Mouse (Mus musculus) embryonic facial prominence, embryonic 10.5 days (tissue): ENCODE results near the gene Zswim1. TPM values are rescaled to one million over a fixed set of nuclear protein-coding genes. Genes with fewer than 3 reads are reported as not detected.

Experiments
- polyA plus RNA-seq: library from polyadenylated mRNA; unstranded; fragments of >200 nt; fragmentation: Nextera tagmentation; extraction: Ambion mirVana; gene quantifications from 2 replicates; pipeline ENCODE4 v1.2.1, GENCODE M21; 2016

Zswim1 gene
- polyA plus RNA-seq, 1 experiment from 2014 or later, result 24.2 TPM

Other genes starting within 250 kb of the Zswim1 start
- not detected in 2 replicates for gene Spint3, start 249.2 kb upstream of the Zswim1 start, polyA plus RNA-seq
- gene Wfdc6a, start 237.2 kb upstream of the Zswim1 start, polyA plus RNA-seq, result not detected in 2 replicates
- gene Eppin, start 229.1 kb upstream of the Zswim1 start, polyA plus RNA-seq, result not detected in 2 replicates
- gene Wfdc6b, start 209.2 kb upstream of the Zswim1 start, polyA plus RNA-seq, result not detected in 2 replicates
- gene Wfdc8, start 209.1 kb upstream of the Zswim1 start, polyA plus RNA-seq, result not detected in 2 replicates
- not detected in 2 replicates for gene Wfdc16, start 183.9 kb upstream of the Zswim1 start, polyA plus RNA-seq
- not detected in 2 replicates for gene Wfdc10, start 166.6 kb upstream of the Zswim1 start, polyA plus RNA-seq
- gene Wfdc9, start 166.1 kb upstream of the Zswim1 start, polyA plus RNA-seq, result not detected in 2 replicates
- gene Wfdc11, start 148.6 kb upstream of the Zswim1 start, polyA plus RNA-seq, result not detected in 2 replicates
- 0.14 TPM in 1 of 2 replicates, not detected in the other for gene Wfdc13, start 137.6 kb upstream of the Zswim1 start, polyA plus RNA-seq
- gene Spint4, start 124.2 kb upstream of the Zswim1 start, polyA plus RNA-seq, result not detected in 2 replicates
- not detected in 2 replicates for gene Spint5, start 107.4 kb upstream of the Zswim1 start, polyA plus RNA-seq
- 0.87 and 0.95 TPM in 2 replicates for gene Wfdc3, start 76.8 kb upstream of the Zswim1 start, polyA plus RNA-seq
- gene Dnttip1, start 76.7 kb upstream of the Zswim1 start, polyA plus RNA-seq, result 85.1 and 88.8 TPM in 2 replicates
- 571 and 605 TPM in 2 replicates for gene Ube2c, start 52.8 kb upstream of the Zswim1 start, polyA plus RNA-seq
- gene Tnnc2, start 42.7 kb upstream of the Zswim1 start, polyA plus RNA-seq, result not detected in 2 replicates
- gene Snx21, start 36.9 kb upstream of the Zswim1 start, polyA plus RNA-seq, result 10.7 and 11.9 TPM in 2 replicates
- gene Acot8, start 17.8 kb upstream of the Zswim1 start, polyA plus RNA-seq, result 13.9 and 15.8 TPM in 2 replicates
- gene Zswim3, start 17.6 kb upstream of the Zswim1 start, polyA plus RNA-seq, result 8.5 and 8.6 TPM in 2 replicates
- not detected in 2 replicates for gene Spata25, start 5.9 kb downstream of the Zswim1 start, polyA plus RNA-seq
- 95.8 and 100 TPM in 2 replicates for gene Ctsa, start 10.2 kb downstream of the Zswim1 start, polyA plus RNA-seq
- 4.8 and 5.4 TPM in 2 replicates for gene Neurl2, start 10.8 kb downstream of the Zswim1 start, polyA plus RNA-seq
- 36.7 and 40.7 TPM in 2 replicates for gene Pltp, start 35.0 kb downstream of the Zswim1 start, polyA plus RNA-seq
- 77.2 and 81.2 TPM in 2 replicates for gene Pcif1, start 56.6 kb downstream of the Zswim1 start, polyA plus RNA-seq
- gene Zfp335, start 89.1 kb downstream of the Zswim1 start, polyA plus RNA-seq, result 17.4 and 18.2 TPM in 2 replicates
- gene Mmp9, start 118.1 kb downstream of the Zswim1 start, polyA plus RNA-seq, result 0.28 and 0.77 TPM in 2 replicates
- 1.5 and 1.7 TPM in 2 replicates for gene Slc12a5, start 138.1 kb downstream of the Zswim1 start, polyA plus RNA-seq
- gene Ncoa5, start 212.2 kb downstream of the Zswim1 start, polyA plus RNA-seq, result 98.9 TPM in 2 replicates
- 5.0 and 6.2 TPM in 2 replicates for gene Cd40, start 232.9 kb downstream of the Zswim1 start, polyA plus RNA-seq